Mouse (Mus musculus) layer of hippocampus, adult 9-11 months (tissue): ENCODE results near the gene Gga3.
"Not testable (repeated sequence)": the region's sequence is repeated elsewhere in the genome, so short reads cannot be mapped to it uniquely, and the experiment has no call there.

Experiments
- DNase-seq: peaks from one replicate; pipeline ENCODE4 v3.0.0; 2022

Gene Gga3

DNA sequence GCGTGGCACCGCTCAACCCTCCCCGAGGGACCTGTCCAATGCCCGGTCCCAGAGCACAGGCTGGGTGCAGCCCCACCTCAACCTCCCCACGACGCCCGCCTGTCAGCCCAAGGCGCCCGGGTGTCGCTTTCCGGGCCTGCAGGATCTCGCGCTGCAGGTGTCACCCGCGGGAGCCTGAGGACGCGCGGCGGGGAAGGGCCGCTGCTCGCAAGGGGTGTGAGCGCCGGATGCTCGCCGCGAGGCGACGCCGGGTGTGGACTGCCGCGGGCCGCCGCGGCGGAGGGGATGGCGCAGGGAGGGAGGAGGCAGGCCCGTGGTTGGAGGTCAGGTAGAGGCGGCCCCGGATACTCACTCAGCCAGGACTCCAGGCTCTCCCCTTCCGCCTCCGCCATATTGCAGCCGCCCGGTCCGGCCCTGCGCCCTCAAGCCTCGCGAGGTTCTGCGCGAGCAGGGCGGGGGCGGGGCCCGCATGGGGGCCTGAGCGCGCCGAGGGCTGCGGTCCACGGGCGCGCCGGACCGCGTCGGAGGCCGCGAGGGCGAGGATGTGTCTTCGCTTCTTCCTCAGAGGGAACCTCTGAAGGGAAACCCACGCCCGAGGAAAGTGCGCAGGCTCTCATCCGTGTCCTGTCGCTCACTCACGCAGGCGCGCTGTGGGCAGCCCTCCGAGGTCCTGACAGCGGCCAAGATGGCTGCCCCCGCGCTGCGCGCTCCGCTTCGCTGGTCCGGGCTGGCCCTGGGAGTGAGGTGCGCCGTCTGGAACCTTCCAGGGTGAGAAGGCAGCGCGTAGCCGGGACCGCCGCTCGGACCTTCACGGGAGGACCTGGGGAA lies at the start of gene Gga3, which contains the start of gene Mrps7:
Gga3 (minus strand) TSS at position 576 of the 828 bp plus-strand sequence.
Mrps7 (plus strand) TSS at position 450 of the 828 bp plus-strand sequence.
- peak; percentile 91 for DNase-seq

DNA sequence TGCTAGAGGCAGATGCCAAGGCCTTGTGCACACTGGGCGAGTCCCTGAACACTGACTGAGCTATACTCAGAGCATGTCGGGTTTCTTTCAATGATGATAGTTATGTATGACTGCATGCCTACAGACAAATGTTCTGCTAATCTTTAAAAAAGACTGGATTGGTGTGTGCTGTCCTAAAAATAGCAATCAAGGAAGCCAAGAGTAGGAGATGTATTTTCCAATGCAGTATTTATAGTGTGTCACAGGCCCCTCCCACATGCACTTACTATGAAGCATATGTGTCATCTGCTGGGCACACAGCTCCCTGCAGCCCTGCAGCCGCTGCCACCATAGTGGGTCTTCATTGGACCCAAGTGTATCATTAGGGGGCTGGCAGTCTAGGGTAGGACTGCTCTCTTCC lies 49.3 kb upstream of the Gga3 start:
- DNase-seq: peak; percentile 61

DNA sequence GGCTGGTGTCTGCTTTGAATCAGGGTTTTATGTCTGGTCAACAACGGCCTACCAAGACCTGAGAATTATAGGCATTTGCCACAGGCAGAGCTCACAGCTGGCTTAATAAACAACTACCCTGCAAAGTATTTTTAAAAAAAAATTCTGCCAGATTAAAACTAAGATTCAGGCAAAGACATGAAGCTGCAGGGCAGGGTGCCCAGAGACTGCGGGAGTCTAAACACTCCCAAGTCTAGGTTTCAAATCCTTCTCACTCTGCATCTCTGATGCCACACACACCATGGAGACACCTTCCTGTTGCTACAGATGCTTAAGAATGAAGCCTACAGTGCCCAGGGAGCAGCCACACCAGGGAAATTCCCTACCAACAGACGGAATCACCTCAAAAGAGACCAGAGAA lies 47.8 kb upstream of the Gga3 start:
- DNase-seq: no peak

DNA sequence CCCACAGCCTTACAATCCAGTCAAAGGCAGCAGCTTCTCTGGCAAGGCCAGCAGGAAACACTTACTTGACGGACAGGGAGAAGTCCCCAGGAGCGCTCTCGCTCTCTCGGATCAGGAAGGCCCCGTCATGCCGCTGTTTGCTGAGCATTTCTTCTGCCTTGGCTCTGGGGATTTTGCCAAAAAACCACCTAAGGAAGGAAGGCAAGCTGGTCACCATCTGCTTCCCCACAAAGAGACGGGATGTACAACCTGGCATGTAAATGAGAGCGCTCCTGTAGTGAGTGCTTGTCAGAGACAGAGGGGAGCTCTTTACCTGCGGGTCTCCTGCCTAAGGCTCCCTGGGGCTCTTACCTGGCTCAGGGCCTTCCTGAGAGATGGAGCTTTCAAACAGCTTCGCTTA lies 45.9 kb upstream of the Gga3 start:
- DNase-seq: peak; percentile 70

DNA sequence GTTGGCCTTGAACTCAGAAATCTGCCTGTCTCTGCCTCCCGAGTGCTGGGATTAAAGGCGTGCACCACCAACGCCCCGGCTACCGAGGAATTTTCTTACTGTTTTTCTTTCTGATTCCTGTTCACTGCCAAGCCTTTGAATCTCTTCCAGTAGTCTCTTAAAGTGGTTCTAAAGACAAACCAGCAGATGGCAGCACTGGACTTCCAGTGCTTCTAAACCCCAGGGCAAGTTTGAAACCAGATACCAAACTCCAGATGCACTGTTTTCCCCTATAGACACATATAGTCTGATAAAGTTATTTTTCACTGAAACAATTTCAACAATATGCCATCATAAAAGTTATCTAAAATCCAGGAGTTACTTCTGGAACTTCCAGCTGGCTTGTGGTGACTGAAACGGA lies 43.6 kb upstream of the Gga3 start:
- DNase-seq: peak; percentile 69

DNA sequence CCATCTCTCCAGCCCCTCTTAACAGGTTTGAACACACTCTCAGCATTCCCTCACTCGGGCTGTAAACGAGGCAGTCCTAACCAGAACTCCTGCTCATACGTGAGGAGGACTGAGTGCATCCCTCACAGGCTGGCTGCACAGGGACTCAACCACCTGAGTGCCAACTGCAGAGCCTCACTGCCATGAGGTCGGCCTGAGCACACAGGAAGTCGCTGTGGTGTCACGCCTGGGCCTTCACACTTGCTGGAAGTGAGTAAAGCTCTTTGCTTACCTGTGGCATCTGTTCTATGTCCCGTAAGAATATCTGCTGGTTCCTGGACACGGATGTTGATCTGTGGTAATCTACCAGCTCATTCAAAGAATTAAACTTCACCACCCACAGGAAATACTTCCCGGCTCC lies 42.6 kb upstream of the Gga3 start:
- no peak for DNase-seq

DNA sequence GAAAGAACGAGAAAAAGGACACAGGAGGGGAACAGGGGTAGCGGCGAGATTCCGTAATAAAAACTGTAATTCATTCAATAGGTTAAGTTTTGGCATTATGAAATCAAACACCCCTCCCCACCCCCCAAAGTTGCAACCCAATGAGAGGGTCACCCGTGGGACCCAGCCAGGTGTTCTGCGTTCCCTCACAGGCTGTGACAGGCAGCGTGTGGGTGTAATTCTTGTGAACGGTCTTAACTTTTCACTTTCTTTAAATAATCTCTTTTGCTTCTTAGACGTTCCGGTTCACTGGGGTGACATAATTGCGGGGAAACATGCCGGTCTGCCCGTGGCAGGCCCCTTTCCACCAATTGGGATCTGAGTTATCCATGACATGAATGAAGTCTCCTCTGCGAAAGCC lies 41.6 kb upstream of the Gga3 start:
- DNase-seq: not testable (repeated sequence)

DNA sequence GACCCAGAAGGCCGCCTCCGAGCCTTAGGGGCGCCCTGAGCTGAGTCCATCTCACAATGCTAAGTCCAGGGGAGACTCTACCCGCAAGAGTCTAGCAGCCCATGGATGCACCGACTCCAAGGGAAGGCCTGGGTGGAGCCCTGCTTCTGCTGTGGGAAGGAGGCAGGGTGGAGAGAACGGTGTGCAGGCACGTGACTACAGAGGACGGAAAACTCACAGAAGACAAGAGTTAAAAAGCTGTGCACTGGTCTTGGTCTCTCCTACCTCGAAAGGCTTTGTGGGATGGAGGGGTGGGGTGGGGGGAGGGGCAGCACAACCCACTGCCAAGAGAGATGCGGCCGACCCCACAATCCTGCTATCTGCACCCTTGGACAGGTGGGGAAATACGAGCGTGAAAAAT lies 40.5 kb upstream of the Gga3 start:
- no peak for DNase-seq

DNA sequence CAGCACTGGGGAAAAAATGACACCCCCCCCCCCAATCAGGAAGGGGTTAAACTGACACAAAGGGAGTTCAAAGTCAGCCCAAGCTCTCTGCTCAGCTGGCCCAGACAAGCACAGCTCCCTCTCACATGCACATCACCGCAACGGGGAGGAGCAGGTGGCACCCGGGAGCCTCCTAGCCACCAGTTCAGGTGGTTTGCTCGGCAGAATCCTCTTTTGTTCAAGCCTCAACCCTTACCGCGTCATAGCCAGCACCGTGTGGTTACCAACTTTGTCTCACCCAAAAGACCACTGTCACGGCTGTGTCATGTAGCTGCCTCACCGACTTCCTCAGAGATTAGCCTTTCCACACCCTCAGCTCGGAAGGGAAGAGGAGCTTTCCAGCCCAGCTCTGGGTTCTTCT lies 39.4 kb upstream of the Gga3 start:
- DNase-seq: no peak

DNA sequence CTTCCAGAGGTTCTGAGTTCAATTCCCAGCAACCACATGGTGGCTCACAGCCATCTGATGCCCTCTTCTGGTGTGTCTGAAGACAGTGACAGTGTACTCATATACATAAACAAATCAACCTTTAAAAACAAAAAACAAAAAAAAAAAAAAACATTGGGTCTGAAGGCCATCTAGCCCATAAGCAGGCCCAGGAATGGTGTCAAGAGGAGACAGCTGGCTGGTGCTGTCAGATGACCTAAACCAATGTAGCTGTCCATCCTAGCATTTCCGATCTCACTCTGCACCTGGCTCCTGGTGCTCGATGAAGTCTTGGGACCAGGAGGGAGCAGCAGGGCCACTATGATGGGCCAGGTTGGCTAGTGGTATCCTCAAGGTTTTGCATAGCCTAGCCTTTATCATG lies 38.9 kb upstream of the Gga3 start:
- DNase-seq: no peak

DNA sequence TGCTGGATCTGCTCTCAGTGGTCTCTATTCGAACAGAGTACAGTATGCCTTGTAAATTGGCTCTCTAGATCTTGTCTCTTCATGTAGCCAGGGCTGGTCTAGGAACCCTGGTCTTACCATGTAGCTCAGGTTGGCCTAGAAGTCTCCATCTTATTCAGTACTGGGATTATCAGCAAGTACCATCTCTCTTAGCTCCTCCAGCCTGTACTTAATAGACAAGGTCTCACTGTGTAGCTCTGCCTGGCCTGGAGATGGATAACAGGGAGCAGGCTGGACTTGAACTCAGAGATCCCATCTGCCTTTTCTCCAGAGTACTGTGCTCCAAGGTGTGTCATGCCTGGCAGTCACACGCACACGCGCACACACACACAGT lies 37.8 kb upstream of the Gga3 start:
- DNase-seq: no peak

DNA sequence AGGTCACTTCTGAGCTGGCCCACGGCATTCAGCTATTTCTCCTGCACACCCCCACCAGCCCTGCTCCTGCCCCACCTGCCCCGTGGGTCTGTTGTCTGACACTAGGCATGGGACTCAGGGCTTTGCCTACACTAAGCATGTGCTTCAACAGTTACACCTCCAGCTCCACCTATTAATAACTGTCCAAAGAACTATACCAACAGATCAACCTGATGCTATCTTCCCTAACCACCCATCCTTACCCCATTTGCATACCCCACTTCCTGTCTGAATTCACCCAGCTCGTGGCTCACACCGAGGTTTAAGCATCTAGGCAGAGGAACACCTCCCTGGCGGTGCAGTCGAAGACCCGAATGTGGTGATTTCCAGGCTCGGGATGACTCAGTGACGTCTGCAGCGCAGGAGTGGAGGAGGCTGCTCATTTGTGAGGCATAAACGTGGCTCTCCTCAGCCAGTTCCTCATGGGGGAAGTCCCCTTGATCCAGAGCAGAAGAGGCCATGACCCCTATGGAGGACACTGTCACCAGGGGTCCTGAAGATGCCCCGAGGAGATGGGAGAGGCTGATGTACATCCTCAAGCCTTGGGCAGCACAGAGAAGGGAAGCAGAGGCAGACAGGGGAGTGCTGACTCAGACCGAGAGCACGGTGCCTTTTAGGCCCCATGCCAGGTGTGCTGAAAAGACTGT lies 37.3 kb upstream of the Gga3 start:
- no peak for DNase-seq

DNA sequence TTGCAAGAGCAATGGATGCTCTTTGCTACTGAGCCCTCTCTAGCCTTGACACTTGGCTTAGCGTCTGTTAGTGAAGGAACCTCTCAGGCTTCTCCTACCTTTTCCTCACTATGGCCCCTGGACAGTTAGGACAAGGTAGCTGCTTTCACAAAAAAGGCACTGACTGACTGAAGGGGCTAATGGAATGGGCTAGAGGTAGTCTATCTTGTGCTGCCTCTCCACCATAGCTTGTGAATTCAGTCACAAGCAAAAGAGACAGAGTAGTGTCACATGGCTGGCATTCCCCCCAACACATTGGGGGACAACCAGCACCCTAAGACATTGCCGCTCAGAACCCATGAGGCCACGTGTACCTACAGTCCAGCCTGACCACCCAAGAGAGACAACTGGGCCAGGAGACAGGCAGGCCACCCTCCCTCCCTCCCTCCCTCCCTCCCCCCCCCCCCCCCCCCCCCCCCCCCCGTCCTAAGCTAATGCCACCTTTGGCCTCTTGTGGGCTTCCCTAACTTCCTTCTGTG lies 36.5 kb upstream of the Gga3 start:
- DNase-seq: no peak

DNA sequence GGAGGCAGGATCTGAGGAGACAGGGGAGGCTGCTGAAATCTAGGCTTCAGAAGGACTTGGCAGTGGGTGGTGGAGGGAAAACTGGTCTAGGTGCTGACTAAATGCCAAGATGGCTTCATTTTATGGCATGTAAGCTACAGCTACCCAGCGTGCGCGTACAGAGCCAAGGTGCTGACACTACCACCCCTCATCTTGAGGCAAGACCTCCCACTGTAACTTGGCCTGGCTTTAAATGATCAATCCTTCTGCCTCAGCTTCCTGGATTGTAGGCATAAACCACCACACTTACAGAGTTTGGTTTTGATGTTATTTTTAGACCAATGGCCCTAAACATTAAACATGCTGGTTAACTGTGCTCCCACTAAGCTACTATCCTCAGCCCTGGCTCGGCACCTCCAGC lies 35.7 kb upstream of the Gga3 start:
- DNase-seq: no peak

DNA sequence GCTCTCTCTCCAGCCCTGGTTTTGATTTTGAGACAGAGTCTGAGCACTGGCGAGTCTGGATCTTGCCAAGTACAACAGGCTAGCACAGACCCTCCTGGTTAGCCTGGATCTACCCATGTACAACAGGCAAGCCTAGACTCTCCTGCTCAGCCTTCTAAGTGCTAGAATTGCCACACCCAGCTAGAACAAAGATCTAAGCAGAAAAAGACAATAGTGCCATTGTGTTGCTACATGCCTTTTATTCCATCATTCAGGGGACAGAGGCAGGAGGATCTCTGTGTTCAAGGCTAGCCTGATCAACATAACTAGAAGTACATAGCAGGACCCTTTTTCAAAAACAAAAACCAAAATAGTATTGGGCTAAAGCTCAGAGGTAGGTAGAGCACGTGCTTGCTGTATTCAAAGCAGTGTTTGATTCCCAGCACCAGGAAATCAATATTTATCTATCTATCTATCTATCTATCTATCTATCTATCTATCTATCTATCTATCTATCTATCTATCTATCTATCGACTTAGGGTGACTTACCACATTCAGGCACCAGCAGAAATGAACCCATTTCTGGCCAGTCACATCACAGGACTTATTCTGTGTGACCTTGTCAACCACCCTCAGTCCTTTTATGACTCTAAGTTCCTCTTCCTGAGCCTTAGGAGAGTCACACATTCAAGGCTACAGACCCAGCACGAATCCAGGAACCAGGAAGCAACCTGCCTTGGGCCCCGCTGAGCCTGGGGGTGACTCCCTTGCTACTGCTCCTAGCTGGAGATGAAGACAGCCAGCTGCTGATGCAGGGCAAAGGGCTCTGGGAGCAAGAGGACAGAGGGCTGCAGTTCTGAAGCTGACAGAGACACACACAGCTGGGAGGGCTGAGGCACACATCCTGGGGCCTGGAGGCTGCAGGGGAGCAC lies 34.9 kb upstream of the Gga3 start:
- DNase-seq: no peak

DNA sequence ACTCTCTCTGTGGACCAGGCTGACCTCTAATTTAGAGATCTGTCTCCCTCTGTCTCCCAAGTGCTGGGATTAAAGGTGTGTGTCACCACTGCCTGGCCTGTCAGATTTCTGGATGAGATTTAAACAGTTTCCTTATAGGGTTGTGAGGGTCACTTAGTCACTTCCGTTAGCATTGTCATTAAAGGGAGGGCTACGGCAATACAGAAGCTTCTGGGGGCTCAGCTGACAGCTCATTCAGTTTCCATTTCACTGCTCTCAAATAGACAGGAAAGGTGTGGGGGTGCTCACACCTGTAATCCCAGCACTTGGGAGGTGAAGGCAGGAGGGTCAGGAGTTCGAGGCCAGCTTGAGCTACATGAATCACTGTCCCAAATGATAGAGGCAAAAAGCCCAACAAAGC lies 33.1 kb upstream of the Gga3 start:
- no peak for DNase-seq

DNA sequence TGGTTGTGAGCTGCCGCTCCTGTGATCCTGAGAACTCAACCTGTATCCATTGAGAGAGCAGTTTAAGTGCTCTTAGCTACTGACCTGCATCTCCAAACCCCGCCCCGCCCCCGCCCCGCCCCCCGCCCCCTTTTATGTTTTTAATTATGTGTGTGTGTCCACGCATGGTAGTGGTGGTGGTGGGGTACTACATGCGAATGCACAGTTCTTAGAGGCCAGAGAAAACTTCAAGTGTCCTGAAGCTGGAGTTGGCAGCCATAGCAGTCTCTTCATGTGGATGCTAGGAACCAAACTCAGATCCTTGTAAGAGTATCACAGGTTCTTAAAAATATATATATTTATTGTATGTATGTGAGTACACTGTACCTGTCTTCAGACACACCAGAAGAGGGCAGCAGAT lies 31.6 kb upstream of the Gga3 start:
- no peak for DNase-seq

DNA sequence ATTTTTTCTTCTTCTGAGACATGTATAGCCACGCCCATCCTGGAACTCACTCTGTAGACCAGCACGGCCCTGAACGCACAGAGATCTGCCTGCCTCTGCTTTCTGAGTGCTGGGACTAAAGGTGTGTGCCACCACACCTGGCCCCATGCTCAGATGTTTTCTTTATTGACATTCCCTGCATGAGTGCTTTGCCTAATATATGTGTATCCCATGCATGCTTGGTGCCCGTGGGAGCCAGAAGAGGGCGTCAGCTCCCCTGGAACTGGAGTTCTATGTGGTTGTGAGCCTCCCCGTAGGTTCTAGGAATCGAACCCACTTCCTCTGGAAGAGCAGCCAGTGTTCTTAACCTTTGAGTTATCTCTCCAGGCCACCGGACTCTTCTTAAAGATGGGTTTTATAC lies 31.2 kb upstream of the Gga3 start:
- DNase-seq: no peak

DNA sequence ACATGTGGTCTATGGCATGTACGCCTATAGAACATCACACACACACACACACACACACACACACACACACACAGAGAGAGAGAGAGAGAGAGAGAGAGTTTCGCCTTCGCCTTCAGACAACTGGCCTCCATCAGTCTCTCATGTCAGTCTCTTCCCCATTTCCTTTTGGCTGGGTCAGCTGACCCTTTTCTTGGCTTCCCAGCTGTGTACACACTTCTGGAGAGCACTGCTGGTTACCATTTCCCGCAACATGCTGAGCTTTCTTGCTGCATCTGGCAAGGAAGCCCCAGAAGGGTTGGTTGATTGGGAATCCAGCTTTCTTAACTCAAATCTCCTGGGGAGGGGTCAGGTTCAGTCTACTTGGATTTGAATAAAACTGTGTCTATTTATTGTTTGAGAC lies 30.3 kb upstream of the Gga3 start:
- no peak for DNase-seq

DNA sequence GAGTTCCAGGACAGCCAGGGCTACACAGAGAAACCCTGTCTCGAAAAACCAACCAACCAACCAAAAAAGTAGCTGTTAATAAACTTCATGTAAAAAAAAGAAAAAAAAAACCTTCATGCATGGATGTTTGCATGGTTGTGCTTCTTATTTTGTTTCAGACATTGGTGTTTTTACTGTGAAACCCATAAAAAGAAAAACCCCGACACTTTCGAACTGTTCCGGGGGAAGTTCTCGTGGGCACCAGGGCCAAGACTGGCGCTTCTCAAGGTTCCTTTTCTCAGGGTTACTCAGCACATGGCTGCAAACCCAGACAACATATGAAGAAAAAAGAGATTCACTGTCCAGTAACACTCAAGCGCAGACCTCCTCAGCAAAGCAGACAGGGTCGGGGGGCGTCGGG lies 29.0 kb upstream of the Gga3 start:
- no peak for DNase-seq

DNA sequence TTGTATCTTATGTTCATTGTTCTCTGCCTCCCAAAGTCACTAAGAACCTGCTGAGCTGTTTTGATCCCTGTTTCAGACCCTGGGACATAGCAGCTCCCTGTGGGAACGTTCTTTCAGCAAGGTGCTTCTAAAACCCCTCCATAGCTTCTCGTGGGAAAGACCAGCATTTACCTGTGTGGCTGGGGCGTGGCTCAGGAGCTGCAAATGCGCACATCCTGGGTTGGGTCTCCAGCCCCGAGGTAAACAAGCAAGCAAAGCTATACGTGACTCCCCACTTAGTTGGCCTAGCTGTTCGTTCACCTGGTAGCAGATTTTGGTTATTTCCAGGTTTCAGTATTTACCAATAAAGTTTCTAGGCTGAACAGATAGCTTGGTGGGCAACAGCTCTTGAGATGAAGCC lies 28.4 kb upstream of the Gga3 start:
- DNase-seq: no peak

DNA sequence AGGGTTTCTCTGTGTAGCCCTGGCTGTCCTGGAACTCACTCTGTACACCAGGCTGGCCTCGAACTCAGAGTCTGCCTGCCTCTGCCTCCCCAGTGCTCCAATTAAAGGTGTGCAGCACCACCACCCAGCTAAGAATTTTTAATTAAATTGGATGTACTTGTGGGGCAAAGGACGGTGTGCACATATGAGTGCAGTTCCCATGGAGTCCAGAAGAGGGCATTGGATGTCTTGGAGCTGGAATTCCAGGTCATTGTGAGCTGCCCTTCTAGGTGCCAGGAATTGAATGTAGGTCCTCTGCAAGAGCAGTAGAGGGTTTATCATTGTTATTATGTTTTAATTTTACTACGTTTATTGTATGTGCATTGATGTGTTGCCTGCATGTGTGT lies 27.6 kb upstream of the Gga3 start:
- DNase-seq: no peak
